Mouse (Mus musculus) heart, postnatal 0 days (tissue): ENCODE results near the gene Frs3.

ENCODE experiments used
- CTCF ChIP-seq: IDR thresholded peaks from 2 replicates; pipeline ENCODE4 v1.5.1; 2016; ENCODE audit warnings: antibody characterized with exemption, control low read depth, low read depth
- EP300 ChIP-seq: IDR thresholded peaks from 2 replicates; pipeline ENCODE4 v1.6.1; 2016; ENCODE audit warnings: antibody characterized with exemption, low read depth

DNA sequence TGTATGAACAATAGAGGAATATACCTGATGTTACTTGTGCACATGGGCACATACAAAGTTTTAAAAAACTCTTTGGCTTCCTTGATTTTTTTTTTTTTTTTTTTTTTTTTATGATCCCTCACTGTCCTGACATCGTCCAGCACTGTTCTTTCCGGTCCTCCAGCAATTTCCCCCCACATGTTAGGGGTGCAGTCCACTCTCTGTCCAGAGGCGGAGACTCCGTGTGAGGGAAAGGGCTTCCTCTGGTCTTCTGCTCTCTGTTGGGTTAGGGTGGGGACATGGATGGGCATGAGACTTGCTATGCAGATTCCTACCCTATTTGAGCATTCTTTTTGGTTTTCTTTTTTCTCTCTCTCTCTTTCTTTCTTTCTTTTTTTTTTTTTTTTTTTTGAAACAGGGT is 30.9 kb upstream of the Frs3 start:
- TF ChIP-seq CTCF (no peak), EP300 (no peak)
